Mouse (Mus musculus) kidney, postnatal 10 days (tissue): Measurements from ENCODE around the gene Ece1.

Source experiments
- DNase-seq: peaks from one replicate; pipeline ENCODE4 v3.0.0; 2021; ENCODE audit warnings: mixed read lengths

The Ece1 gene

GRCm38 (mm10) chr4:137857116-137857515 lies 4.9 kb upstream of the Ece1 start:
- peak; percentile 77 for DNase-seq

- DNase-seq: no peak
Observed at GRCm38 (mm10) chr4:137858371-137858770, 3.7 kb upstream of the Ece1 start.

- DNase-seq: peak; percentile 60
Observed at GRCm38 (mm10) chr4:137861461-137862011, 501 bp upstream of the Ece1 start.

- DNase-seq: peak; percentile 45
Observed at GRCm38 (mm10) chr4:137862516-137863240, 641 bp downstream of the Ece1 start.

GRCm38 (mm10) chr4:137864031-137864430 lies 2.0 kb downstream of the Ece1 start:
- DNase-seq: no peak

GRCm38 (mm10) chr4:137864769-137865168 lies 2.7 kb downstream of the Ece1 start:
- DNase-seq: peak; percentile 48

- DNase-seq: no peak
Observed at GRCm38 (mm10) chr4:137865221-137865641, 3.2 kb downstream of the Ece1 start.

GRCm38 (mm10) chr4:137866206-137866863 lies 4.3 kb downstream of the Ece1 start:
- peak; percentile 43 for DNase-seq

GRCm38 (mm10) chr4:137867225-137867624 lies 5.2 kb downstream of the Ece1 start:
- DNase-seq: peak; percentile 62

DNA sequence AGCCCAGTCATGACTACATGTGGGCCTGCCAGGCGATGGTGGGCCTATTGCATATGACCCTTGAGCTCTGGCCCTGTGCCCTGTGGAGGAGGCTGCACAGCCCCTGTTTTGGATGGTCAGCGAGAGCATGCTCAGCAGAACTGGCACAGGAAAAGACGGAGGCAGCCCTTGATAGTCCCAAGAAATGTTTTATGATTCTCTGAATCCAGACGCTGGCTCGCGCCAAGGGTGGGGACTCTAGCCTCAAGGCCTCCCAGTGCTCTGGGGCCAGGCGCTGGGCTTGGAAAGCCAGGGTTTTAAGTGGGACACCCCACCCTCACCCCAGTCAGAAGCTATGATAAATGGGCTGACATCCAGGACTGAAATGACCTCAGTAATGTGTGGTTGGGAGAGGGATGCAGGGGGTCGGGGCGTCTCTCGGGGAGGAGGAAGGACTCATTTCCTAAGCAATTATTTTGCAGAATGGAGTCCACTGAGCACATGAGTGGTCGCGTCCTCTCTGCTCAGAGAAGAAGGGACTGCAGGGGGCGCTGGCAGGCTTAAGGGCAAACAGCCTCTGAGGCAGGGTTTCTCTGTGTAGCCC lies 5.7 kb downstream of the Ece1 start:
- peak; percentile 82 for DNase-seq

GRCm38 (mm10) chr4:137869667-137870274 lies 7.7 kb downstream of the Ece1 start:
- no peak for DNase-seq

GRCm38 (mm10) chr4:137870979-137871378 lies 8.9 kb downstream of the Ece1 start:
- DNase-seq: no peak

- no peak for DNase-seq
Observed at GRCm38 (mm10) chr4:137871431-137871830, 9.4 kb downstream of the Ece1 start.

- DNase-seq: no peak
Observed at GRCm38 (mm10) chr4:137874337-137874736, 12.3 kb downstream of the Ece1 start.

DNA sequence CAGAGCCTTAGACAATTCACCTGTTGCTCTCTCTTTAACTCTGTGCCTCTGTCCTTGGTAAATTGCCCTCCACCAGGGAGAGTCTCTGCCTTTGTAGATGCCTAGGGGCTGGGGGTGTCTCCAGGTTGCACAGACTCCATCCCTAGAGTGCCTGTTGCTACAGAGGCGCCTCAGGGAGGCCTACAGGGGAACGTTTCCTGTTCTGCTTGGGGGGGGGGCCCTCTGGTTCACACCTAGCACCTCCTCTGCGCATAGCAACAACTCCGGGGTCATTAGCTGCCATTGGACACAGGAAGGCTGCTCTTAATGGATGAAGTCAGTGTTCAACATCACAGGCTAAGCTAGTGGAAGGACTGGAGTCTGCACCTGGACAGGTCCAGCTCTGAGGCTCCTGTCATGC lies 12.8 kb downstream of the Ece1 start:
- no peak for DNase-seq

DNA sequence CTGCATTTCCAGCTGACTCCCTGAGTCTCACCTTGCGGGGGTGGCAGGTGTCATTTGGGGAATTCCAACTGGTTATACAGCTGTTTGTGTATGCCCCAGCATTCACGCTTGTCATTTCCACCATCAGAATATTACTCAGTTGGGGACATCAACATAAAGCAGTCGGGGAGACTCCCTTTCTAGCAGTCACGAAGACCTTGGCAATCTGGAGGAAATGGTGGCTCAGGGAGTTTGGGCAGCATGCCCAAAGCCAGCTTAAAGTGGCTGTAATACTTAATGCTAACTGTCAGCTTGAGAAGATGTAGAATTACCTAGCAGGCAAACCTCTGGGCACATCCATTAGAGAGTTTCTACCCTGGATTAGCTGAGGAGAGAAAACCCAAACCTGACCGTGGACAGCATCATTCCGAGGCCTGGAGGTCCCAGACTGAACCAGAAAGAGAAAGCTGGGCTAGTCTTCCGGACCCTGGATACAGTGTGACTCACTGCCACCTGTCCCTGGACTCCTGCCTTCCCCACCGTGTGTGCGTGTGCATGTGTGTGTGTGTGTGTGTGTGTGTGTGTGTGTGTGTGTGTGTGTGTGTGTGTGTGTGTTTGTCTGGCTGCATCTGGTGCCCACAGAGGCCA lies 13.5 kb downstream of the Ece1 start:
- DNase-seq: no peak

DNA sequence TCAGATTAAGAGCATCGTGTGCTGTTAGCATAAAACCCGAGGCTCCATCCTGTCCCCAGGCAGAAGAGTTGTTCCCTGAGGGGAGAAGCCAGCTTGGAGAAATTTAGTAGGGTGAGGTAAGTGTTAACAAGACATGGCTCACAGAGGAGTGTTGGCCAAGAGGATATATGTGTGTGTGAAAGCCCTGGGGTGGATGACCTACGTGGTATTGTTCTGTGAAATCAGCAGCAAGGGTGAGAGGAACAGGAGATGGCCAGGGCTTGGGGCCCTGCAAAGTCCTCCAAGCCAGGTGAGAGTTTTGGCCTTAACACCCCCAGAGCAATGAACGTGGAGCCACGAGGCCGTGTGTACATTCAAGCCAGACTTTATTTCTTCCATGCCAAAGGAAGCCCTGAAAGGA lies 14.8 kb downstream of the Ece1 start:
- DNase-seq: no peak

DNA sequence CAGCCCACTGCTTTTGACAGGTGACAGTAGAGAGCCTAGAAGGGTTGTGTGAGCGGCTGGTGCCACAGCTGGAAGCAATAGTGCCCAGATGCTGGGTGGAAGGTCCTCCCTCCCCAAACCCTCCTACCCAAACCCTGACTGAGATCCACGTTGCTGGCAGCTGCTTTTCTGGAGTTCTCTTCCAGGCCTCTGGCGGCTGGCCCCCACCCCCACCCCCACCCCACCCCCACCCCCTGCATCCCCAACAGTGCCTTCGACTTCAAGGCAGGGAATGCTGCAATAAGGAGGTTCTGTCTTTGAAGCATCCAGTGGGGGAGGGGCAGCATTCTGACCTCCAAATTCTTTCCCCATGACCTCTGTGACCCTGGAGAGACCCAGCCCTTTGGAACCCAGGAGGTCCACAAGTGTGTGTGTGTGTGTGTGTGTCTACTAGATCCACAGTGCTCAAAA lies 15.4 kb downstream of the Ece1 start:
- no peak for DNase-seq

DNA sequence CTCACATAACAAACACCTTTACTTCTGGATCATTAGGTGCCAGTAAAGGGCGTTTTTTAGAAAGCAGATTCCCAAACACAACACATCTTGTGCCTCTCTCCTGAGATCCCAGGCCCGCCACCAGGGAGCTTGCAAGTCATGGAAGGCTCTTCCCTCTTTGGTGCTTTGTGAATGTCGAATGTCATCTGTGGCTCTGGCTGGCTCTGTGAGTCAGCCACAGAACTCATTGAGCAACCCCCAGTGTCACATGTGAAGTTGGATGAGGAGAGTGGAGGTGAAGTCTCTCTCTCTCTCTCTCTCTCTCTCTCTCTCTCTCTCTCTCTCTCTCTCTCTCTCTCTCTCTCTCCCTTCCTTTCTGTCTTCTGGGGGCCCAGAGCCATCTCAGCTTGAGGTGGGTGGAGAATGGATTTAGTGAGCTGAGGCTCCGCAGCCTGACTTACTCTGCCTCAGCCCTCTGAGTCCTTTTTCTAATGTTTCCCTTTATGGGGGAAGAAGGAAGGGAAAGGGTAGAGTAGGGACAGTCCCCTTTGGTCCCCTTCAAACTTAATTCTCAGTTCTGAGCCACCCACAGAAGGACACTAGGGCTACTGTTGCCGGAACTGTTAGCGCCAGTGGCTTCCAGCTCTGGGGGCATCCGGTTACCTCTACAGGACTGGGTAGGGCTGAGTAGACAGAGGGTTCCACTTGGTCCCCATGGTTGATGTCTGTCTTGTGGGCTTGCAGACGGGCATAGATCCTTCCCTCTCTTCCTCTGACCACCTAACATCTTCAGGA lies 17.5 kb downstream of the Ece1 start:
- no peak for DNase-seq

GRCm38 (mm10) chr4:137881445-137881844 lies 19.4 kb downstream of the Ece1 start:
- DNase-seq: no peak

DNA sequence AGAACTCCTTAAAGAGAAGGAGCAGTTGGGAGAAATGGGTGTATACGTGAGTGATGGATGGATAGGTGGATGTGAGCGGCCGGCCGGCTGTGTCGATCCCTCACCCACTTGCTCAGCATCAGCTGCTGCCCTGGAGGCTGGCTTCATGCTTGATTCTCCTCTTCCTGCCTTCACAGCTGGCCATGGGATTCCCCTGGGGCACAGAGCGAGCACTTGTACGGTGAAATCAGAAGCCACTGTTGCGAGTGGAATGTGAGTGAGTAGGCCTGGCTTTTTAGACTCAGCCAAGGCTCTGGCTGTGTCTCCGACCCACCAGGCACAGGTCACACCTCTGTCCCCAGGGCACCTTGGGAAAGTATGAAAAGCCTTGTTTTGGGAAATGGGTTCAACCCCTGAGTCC lies 20.6 kb downstream of the Ece1 start:
- no peak for DNase-seq
